ENCODE assay signal across 27 mouse cellular contexts in genomic region chr2:90351540-90351939, GRCm38 (mm10). TPM values are rescaled to one million over a fixed set of nuclear protein-coding genes. Genes with fewer than 3 reads are reported as not detected.
DNase-seq lines count a peak whose midpoint lies in the region; ATAC-seq and TF ChIP-seq lines count a peak whose summit lies in the region.
"Not testable (repeated sequence)": the region's sequence is repeated elsewhere in the genome, so short reads cannot be mapped to it uniquely, and the experiment has no call there.
"Had no signal": no experiment of that assay in that cellular context is flagged by ENCODE, and none has a peak within 500 bp of the region (broad histone marks: within the 10 kb centered on the region; RNA-seq: fewer than 3 reads in every experiment).

No protein-coding gene starts in this region.

- WGBS in forebrain, embryonic 16.5 days = no CpG with 5 or more reads among the region's 3 CpGs
- no CpG with 5 or more reads among the region's 3 CpGs for WGBS in hindbrain, embryonic 14.5 days
- WGBS in intestine, embryonic 16.5 days = no CpG with 5 or more reads among the region's 3 CpGs
- no CpG with 5 or more reads among the region's 3 CpGs for WGBS in lung, embryonic 14.5 days
- no CpG with 5 or more reads among the region's 3 CpGs for WGBS in midbrain, embryonic 13.5 days
- WGBS in neural tube, embryonic 13.5 days = no CpG with 5 or more reads among the region's 3 CpGs

- H3K27ac ChIP-seq in forebrain, embryonic 16.5 days (ENCODE audit: low read length); hindbrain, embryonic 14.5 days; intestine, embryonic 16.5 days (ENCODE audit: low read length); lung, embryonic 14.5 days (ENCODE audit: low read depth); midbrain, embryonic 13.5 days; neural tube, embryonic 13.5 days (replicated peaks): not testable (repeated sequence)

- not testable (repeated sequence) for H3K27me3 ChIP-seq in forebrain, embryonic 16.5 days (replicated peaks; ENCODE audit: control insufficient read depth, insufficient read depth, low read length); hindbrain, embryonic 14.5 days (ENCODE audit: control insufficient read depth, insufficient read depth, low read length); intestine, embryonic 16.5 days (replicated peaks; ENCODE audit: control insufficient read depth, insufficient read depth, low read length); lung, embryonic 14.5 days (ENCODE audit: insufficient read depth, low read length); midbrain, embryonic 13.5 days; neural tube, embryonic 13.5 days

- not testable (repeated sequence) for H3K4me3 ChIP-seq in forebrain, embryonic 16.5 days (replicated peaks; ENCODE audit: low read length); hindbrain, embryonic 14.5 days (replicated peaks; ENCODE audit: low read length); intestine, embryonic 16.5 days (ENCODE audit: low read length); lung, embryonic 14.5 days (ENCODE audit: low read depth, low read length); midbrain, embryonic 13.5 days (replicated peaks); neural tube, embryonic 13.5 days

- H3K9me3 ChIP-seq in forebrain, embryonic 16.5 days (ENCODE audit: control insufficient read depth, low read length); hindbrain, embryonic 14.5 days (ENCODE audit: control insufficient read depth, low read length); intestine, embryonic 16.5 days (ENCODE audit: control insufficient read depth, low read length); lung, embryonic 14.5 days (ENCODE audit: low read depth, low read length); midbrain, embryonic 13.5 days; neural tube, embryonic 13.5 days: not testable (repeated sequence)

- H3K36me3 ChIP-seq in forebrain, embryonic 16.5 days (ENCODE audit: control insufficient read depth, insufficient read depth); hindbrain, embryonic 14.5 days (replicated peaks; ENCODE audit: control insufficient read depth, insufficient read depth); intestine, embryonic 16.5 days (ENCODE audit: control insufficient read depth, insufficient read depth, low read length); lung, embryonic 14.5 days (ENCODE audit: insufficient read depth); midbrain, embryonic 13.5 days; neural tube, embryonic 13.5 days: not testable (repeated sequence)

- H3K4me2 ChIP-seq in forebrain, embryonic 16.5 days (ENCODE audit: low read length); hindbrain, embryonic 14.5 days (replicated peaks); intestine, embryonic 16.5 days (ENCODE audit: low read depth, low read length); lung, embryonic 14.5 days; midbrain, embryonic 13.5 days (replicated peaks); neural tube, embryonic 13.5 days: not testable (repeated sequence)

- ATAC-seq in erythroblast, adult 5-6 weeks (replicated peaks; ENCODE audit: low FRiP score, poor library complexity, severe bottlenecking) = peak; percentile 86
- ATAC-seq in forebrain, embryonic 16.5 days = peak; percentile 50; the same call in 1 of the 2 replicates
- ATAC-seq in hindbrain, embryonic 14.5 days (ENCODE audit: low FRiP score) = peak; percentile 51; the same call in 1 of the 2 replicates
- ATAC-seq in intestine, embryonic 16.5 days = peak; percentile 71
- ATAC-seq in lung, embryonic 14.5 days (ENCODE audit: insufficient read depth) = 0 out of 2 replicates have a peak, but pooled peaks have one; percentile 58
- 0 out of 2 replicates have a peak, but pooled peaks have one; percentile 48 for ATAC-seq in midbrain, embryonic 13.5 days
- ATAC-seq in neural tube, embryonic 13.5 days (ENCODE audit: low read depth) = peak; percentile 47; the same call in 1 of the 2 replicates

- not testable (repeated sequence) for DNase-seq in hindbrain, embryonic 14.5 days (ENCODE audit: low spot score); lung, embryonic 14.5 days

- H3K4me1 ChIP-seq in forebrain, embryonic 16.5 days (replicated peaks; ENCODE audit: control insufficient read depth, insufficient read depth, low read length); hindbrain, embryonic 14.5 days (replicated peaks; ENCODE audit: control insufficient read depth, insufficient read depth, low read length); intestine, embryonic 16.5 days (ENCODE audit: control insufficient read depth, insufficient read depth, low read length); lung, embryonic 14.5 days (ENCODE audit: insufficient read depth); midbrain, embryonic 13.5 days (replicated peaks); neural tube, embryonic 13.5 days (replicated peaks): not testable (repeated sequence)

- TF ChIP-seq CTCF in lung, embryonic 14.5 days (IDR thresholded peaks at IDR 0.05; ENCODE audit: low read depth) = not testable (repeated sequence)

- not testable (repeated sequence) for H3K9ac ChIP-seq in forebrain, embryonic 16.5 days (replicated peaks; ENCODE audit: low read depth, low read length); hindbrain, embryonic 14.5 days; intestine, embryonic 16.5 days (ENCODE audit: low read depth, low read length); lung, embryonic 14.5 days; midbrain, embryonic 13.5 days (replicated peaks); neural tube, embryonic 13.5 days

RNA-seq across cellular contexts. Expression of gene Gm13769, which starts 29.5 kb away (rescaled TPM):
- total RNA-seq in erythroblast, adult 5-6 weeks (2015; ENCODE audit: low replicate concordance) = not detected in 2 replicates
- not detected in 2 replicates for total RNA-seq in erythroblast, adult 5-6 weeks (2017; ENCODE audit: low replicate concordance)
- polyA plus RNA-seq in forebrain, embryonic 16.5 days (2015; fragmentation: Nextera tagmentation; extraction: Ambion mirVana) = not detected in 2 replicates
- not detected in 2 replicates for polyA plus RNA-seq in hindbrain, embryonic 14.5 days (2014; fragmentation: Nextera tagmentation; extraction: Ambion mirVana)
- polyA plus RNA-seq in intestine, embryonic 16.5 days (2015; fragmentation: Nextera tagmentation; extraction: Ambion mirVana) = 0.05 TPM in 1 of 2 replicates, not detected in the other
- polyA plus RNA-seq in lung, embryonic 14.5 days (2014; fragmentation: Nextera tagmentation; extraction: Ambion mirVana) = not detected in 2 replicates
- polyA plus RNA-seq in midbrain, embryonic 13.5 days (2015; fragmentation: Nextera tagmentation; extraction: Ambion mirVana) = 0.07 TPM in 1 of 2 replicates, not detected in the other
- 0.11 TPM in 1 of 2 replicates, not detected in the other for polyA plus RNA-seq in neural tube, embryonic 13.5 days (2015; fragmentation: Nextera tagmentation; extraction: Ambion mirVana)
- total RNA-seq: adrenal gland, postnatal 4 days; ES-E14; layer of hippocampus, adult 18-20 months; liver, adult 2 months had no signal
- polyA plus RNA-seq: adrenal gland, adult 2 months; cortical plate, adult 2 months; embryonic facial prominence, embryonic 10.5 days; forebrain, embryonic 15.5 days; heart, adult 2 months; heart, embryonic 13.5 days; liver, adult 2 months; liver, embryonic 16.5 days; lung, postnatal 0 days; macrophage; spleen, adult 2 months had no signal

RNA-seq across cellular contexts. Expression of gene Olfr1274-ps, which starts 46.9 kb away (rescaled TPM):
- not detected in 2 replicates for total RNA-seq in erythroblast, adult 5-6 weeks (2015; ENCODE audit: low replicate concordance)
- total RNA-seq in erythroblast, adult 5-6 weeks (2017; ENCODE audit: low replicate concordance) = not detected in 2 replicates
- polyA plus RNA-seq in forebrain, embryonic 16.5 days (2015; fragmentation: Nextera tagmentation; extraction: Ambion mirVana) = not detected in 2 replicates
- not detected in 2 replicates for polyA plus RNA-seq in hindbrain, embryonic 14.5 days (2014; fragmentation: Nextera tagmentation; extraction: Ambion mirVana)
- polyA plus RNA-seq in intestine, embryonic 16.5 days (2015; fragmentation: Nextera tagmentation; extraction: Ambion mirVana) = not detected in 2 replicates
- polyA plus RNA-seq in lung, embryonic 14.5 days (2014; fragmentation: Nextera tagmentation; extraction: Ambion mirVana) = not detected in 2 replicates
- polyA plus RNA-seq in midbrain, embryonic 13.5 days (2015; fragmentation: Nextera tagmentation; extraction: Ambion mirVana) = not detected in 2 replicates
- polyA plus RNA-seq in neural tube, embryonic 13.5 days (2015; fragmentation: Nextera tagmentation; extraction: Ambion mirVana) = not detected in 2 replicates
- total RNA-seq: adrenal gland, adult 2 months; adrenal gland, postnatal 4 days; ES-E14; gastrocnemius, postnatal 25 days; heart, adult 2 months; heart, postnatal 14 days; layer of hippocampus, adult 18-20 months; layer of hippocampus, postnatal 14 days; left cerebral cortex, adult 8-10 months; left cerebral cortex, postnatal 4 days; liver, adult 2 months had no signal
- polyA plus RNA-seq: adrenal gland, adult 2 months; cortical plate, adult 2 months; embryonic facial prominence, embryonic 10.5 days; forebrain, embryonic 15.5 days; heart, adult 2 months; heart, embryonic 13.5 days; hindbrain, embryonic 12.5 days; liver, adult 2 months; liver, embryonic 16.5 days; lung, postnatal 0 days; macrophage; spleen, adult 2 months had no signal

RNA-seq across cellular contexts. Expression of gene Olfr1272, which starts 58.9 kb away (rescaled TPM):
- not detected in 2 replicates for total RNA-seq in erythroblast, adult 5-6 weeks (2015; ENCODE audit: low replicate concordance)
- total RNA-seq in erythroblast, adult 5-6 weeks (2017; ENCODE audit: low replicate concordance) = not detected in 2 replicates
- not detected in 2 replicates for polyA plus RNA-seq in forebrain, embryonic 16.5 days (2015; fragmentation: Nextera tagmentation; extraction: Ambion mirVana)
- not detected in 2 replicates for polyA plus RNA-seq in hindbrain, embryonic 14.5 days (2014; fragmentation: Nextera tagmentation; extraction: Ambion mirVana)
- not detected in 2 replicates for polyA plus RNA-seq in intestine, embryonic 16.5 days (2015; fragmentation: Nextera tagmentation; extraction: Ambion mirVana)
- polyA plus RNA-seq in lung, embryonic 14.5 days (2014; fragmentation: Nextera tagmentation; extraction: Ambion mirVana) = not detected in 2 replicates
- polyA plus RNA-seq in midbrain, embryonic 13.5 days (2015; fragmentation: Nextera tagmentation; extraction: Ambion mirVana) = not detected in 2 replicates
- polyA plus RNA-seq in neural tube, embryonic 13.5 days (2015; fragmentation: Nextera tagmentation; extraction: Ambion mirVana) = not detected in 2 replicates
- total RNA-seq: adrenal gland, adult 2 months; adrenal gland, postnatal 4 days; ES-E14; gastrocnemius, postnatal 25 days; heart, adult 2 months; heart, postnatal 14 days; layer of hippocampus, adult 18-20 months; layer of hippocampus, postnatal 14 days; left cerebral cortex, adult 8-10 months; left cerebral cortex, postnatal 4 days; liver, adult 2 months had no signal
- polyA plus RNA-seq: adrenal gland, adult 2 months; cortical plate, adult 2 months; embryonic facial prominence, embryonic 10.5 days; forebrain, embryonic 15.5 days; heart, adult 2 months; heart, embryonic 13.5 days; hindbrain, embryonic 12.5 days; liver, adult 2 months; liver, embryonic 16.5 days; lung, postnatal 0 days; macrophage; spleen, adult 2 months had no signal
